Mouse (Mus musculus) cortical plate, adult 2 months (tissue): ENCODE measurements around the gene Gm42417.

Experiments used
- CTCF ChIP-seq: fragments of 200-500 bp; IDR thresholded peaks from 2 replicates; pipeline ENCODE4 v1.5.1; 2011; ENCODE audit warnings: mild to moderate bottlenecking, control low read depth, low read length; ENCODE audit not compliant: insufficient read depth; ENCODE audit errors: extremely low read depth
- POLR2A ChIP-seq: fragments of 200-500 bp; IDR thresholded peaks from 2 replicates; pipeline ENCODE4 v1.6.1; 2011; ENCODE audit warnings: mild to moderate bottlenecking, low read length, control low read depth; ENCODE audit not compliant: insufficient read depth; ENCODE audit errors: extremely low read depth

GRCm38 (mm10) chr1:36513310-36513709 lies 25.9 kb downstream of the Gm42417 start:
- no peak for TF ChIP-seq CTCF
- TF ChIP-seq POLR2A, result no peak
